Mouse (Mus musculus) pancreas, adult 10 weeks (tissue): ENCODE data around the gene Ttc24. TPM values are rescaled to one million over a fixed set of nuclear protein-coding genes. Genes with fewer than 3 reads are reported as not detected.

Experiments
- polyA plus RNA-seq: library from polyadenylated mRNA; stranded (reverse); fragments of 350-450 nt; fragmentation: Illumina TruSeq; extraction: RNeasy Lipid Tissue Mini Kit (QIAGEN cat#74804); gene quantifications from one replicate; pipeline ENCODE4 v1.2.3, GENCODE M21; 2015; ENCODE audit warnings: low read depth, low replicate concordance; ENCODE audit not compliant: insufficient read depth

Gene Ttc24
- not detected for polyA plus RNA-seq

GRCm38 (mm10) chr3:88078204-88078603 lies at the start of gene Ttc24:
Gene Ttc24 (minus strand): TSS chr3:88078304.

GRCm38 (mm10) chr3:88081345-88082223 lies 3.5 kb upstream of the Ttc24 start, which contains the start of gene Iqgap3:
Gene Iqgap3 (plus strand): TSS chr3:88081971.

DNA sequence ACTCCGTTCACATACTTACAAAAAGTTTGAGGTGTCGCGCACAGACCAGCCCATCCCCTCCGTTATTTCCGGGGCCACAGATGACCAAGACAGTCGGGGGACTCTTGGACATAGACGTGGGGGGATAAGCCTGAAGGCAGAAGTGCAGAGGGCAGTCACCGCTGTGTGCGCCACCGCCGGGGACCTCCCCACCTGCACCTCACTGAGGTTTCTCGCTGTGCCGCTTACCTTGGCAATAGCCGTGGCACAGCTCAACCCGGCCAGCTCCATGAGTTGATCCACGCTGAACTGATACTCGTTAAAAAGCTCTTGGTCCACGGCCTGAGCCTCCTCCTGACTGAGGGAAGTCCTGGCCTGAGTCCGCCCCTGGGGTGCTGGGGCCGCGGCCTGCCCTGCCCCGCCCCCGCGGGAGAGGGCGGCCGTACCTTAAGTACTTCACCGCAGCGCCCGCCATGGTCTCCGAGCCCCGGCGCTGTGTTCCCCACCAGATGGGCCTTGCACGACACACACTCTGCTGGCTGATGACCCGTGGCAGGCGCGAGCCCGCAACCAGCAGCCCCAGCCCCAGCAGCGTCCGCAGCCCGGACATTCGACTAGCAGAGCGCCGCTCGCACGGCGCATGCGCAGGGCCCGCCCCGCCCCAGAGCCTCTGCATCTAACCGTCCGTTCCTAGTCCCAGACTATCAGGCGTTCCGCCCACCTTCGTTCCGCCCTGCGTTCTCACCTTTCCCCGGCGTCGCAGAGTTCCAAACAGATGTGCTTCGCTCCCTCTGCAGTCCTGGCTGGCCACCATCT lies 20.0 kb downstream of the Ttc24 start, which contains the start of gene Naxe:
Gene Naxe (minus strand): TSS at position 594 of the 795 bp plus-strand sequence.

GRCm38 (mm10) chr3:88042661-88043421 lies 35.3 kb downstream of the Ttc24 start, which contains the start of gene Gpatch4:
Gene Gpatch4 (plus strand): TSS chr3:88043108.

GRCm38 (mm10) chr3:88027434-88028186 lies 50.5 kb downstream of the Ttc24 start, which contains the start of gene Hapln2:
Gene Hapln2 (minus strand): TSS chr3:88027583.

Other genes starting within 250 kb of the Ttc24 start
- 0.26 TPM for gene Sh2d2a, start 231.5 kb downstream of the Ttc24 start, polyA plus RNA-seq
- gene Prcc, start 192.7 kb downstream of the Ttc24 start, polyA plus RNA-seq, result 10.5 TPM
- 35.1 TPM for gene Hdgf, start 172.0 kb downstream of the Ttc24 start, polyA plus RNA-seq
- gene Mrpl24, start 158.8 kb downstream of the Ttc24 start, polyA plus RNA-seq, result 61.7 TPM
- 4.6 TPM for gene Isg20l2, start 148.0 kb downstream of the Ttc24 start, polyA plus RNA-seq
- gene Rrnad1, start 147.6 kb downstream of the Ttc24 start, polyA plus RNA-seq, result 8.9 TPM
- not detected for gene Crabp2, start 129.6 kb downstream of the Ttc24 start, polyA plus RNA-seq
- gene Nes, start 107.2 kb downstream of the Ttc24 start, polyA plus RNA-seq, result 7.2 TPM
- not detected for gene Bcan, start 78.1 kb downstream of the Ttc24 start, polyA plus RNA-seq
- not detected for gene Hapln2, start 50.7 kb downstream of the Ttc24 start, polyA plus RNA-seq
- gene Gpatch4, start 35.2 kb downstream of the Ttc24 start, polyA plus RNA-seq, result 6.5 TPM
- gene Naxe, start 19.8 kb downstream of the Ttc24 start, polyA plus RNA-seq, result 22.0 TPM
- gene Iqgap3, start 3.7 kb upstream of the Ttc24 start, polyA plus RNA-seq, result 0.24 TPM
- gene Mef2d, start 64.1 kb upstream of the Ttc24 start, polyA plus RNA-seq, result 22.1 TPM
- not detected for gene Rhbg, start 176.4 kb upstream of the Ttc24 start, polyA plus RNA-seq
- gene Gm38392, start 208.9 kb upstream of the Ttc24 start, polyA plus RNA-seq, result not detected
- gene Tsacc, start 218.7 kb upstream of the Ttc24 start, polyA plus RNA-seq, result 6.5 TPM
- 53.2 TPM for gene Cct3, start 218.8 kb upstream of the Ttc24 start, polyA plus RNA-seq
- 33.7 TPM for gene Glmp, start 246.7 kb upstream of the Ttc24 start, polyA plus RNA-seq